In genomic region chr2:131542531-131542930, GRCm38 (mm10) we compare ENCODE assay signal across 11 mouse cellular contexts. TPM values are rescaled to one million over a fixed set of nuclear protein-coding genes. Genes with fewer than 3 reads are reported as not detected.
A peak's percentile ranks its signal among the peaks of the same experiment; 100 is the strongest.
DNase-seq lines count a peak whose midpoint lies in the region; ATAC-seq and TF ChIP-seq lines count a peak whose summit lies in the region.
"Had no signal": no experiment of that assay in that cellular context is flagged by ENCODE, and none has a peak within 500 bp of the region (broad histone marks: within the 10 kb centered on the region; RNA-seq: fewer than 3 reads in every experiment).

No protein-coding gene starts in this region.

- intact Hi-C loops in gastrocnemius, adult 2 months (cut with DNase I) = loop anchor here (10.0 kb wide), 1 partner anchor 402 kb away; no protein-coding TSS in a partner anchor
- intact Hi-C loops in gastrocnemius, postnatal 36 days (cut with DNase I) = loop anchor here (10.0 kb wide), 1 partner anchor 402 kb away; no protein-coding TSS in a partner anchor

- DNase-seq in gastrocnemius, adult 2 months = peak; percentile 30
- no peak for DNase-seq in gastrocnemius, postnatal 36 days
- DNase-seq in liver, embryonic 14.5 days (ENCODE audit: low read depth in 3 of 3, low spot score in 3 of 3) = no peak
- DNase-seq in liver, embryonic 11.5 days (ENCODE audit: low spot score) = no peak
- no peak for DNase-seq in ES-E14 (ENCODE audit: low read depth, low spot score)
- DNase-seq in embryo, embryonic 11 days = peak; percentile 41
- DNase-seq in c-Kit-positive CD71-positive TER-119-positive erythroid progenitor cells, embryonic 14.5 days (ENCODE audit: low spot score) = no peak
- DNase-seq in gastrocnemius, postnatal 4 days (ENCODE audit: low spot score in 2 of 2) = no peak
- DNase-seq: kidney, adult 8-10 months; thymus, adult 18-20 months had no signal

- H3K27ac ChIP-seq in gastrocnemius, adult 2 months = no peak overlapping the region
- H3K27ac ChIP-seq in liver, embryonic 14.5 days = no peak overlapping the region
- H3K27ac ChIP-seq in liver, embryonic 11.5 days (ENCODE audit: low read depth, low read length) = no peak overlapping the region
- H3K27ac ChIP-seq in ES-E14 (ENCODE audit: insufficient read depth, low read depth, low read length, poor library complexity, severe bottlenecking) = no peak overlapping the region
- H3K27ac ChIP-seq: limb, embryonic 13.5 days had no signal

- TF ChIP-seq EP300 in liver, embryonic 14.5 days (IDR thresholded peaks at IDR 0.05; ENCODE audit: low read depth) = no peak

- peaks cover 23% of the 10 kb centered on the region for H3K27me3 ChIP-seq in liver, embryonic 14.5 days (ENCODE audit: control insufficient read depth, insufficient read depth, low read length)
- H3K27me3 ChIP-seq in liver, embryonic 11.5 days (replicated peaks; ENCODE audit: control insufficient read depth, insufficient read depth, low read length) = peaks cover 23% of the 10 kb centered on the region

- ATAC-seq in liver, embryonic 14.5 days (ENCODE audit: insufficient read depth) = no peak
- ATAC-seq in liver, embryonic 11.5 days (replicated peaks; ENCODE audit: low FRiP score) = no peak

- no peak overlapping the region for H3K4me3 ChIP-seq in gastrocnemius, adult 2 months
- H3K4me3 ChIP-seq in liver, embryonic 14.5 days (ENCODE audit: insufficient read depth in 1 of 2, low read depth in 2 of 2, low read length in 2 of 2) = no peak overlapping the region
- H3K4me3 ChIP-seq in liver, embryonic 11.5 days (ENCODE audit: low read depth, low read length) = no peak overlapping the region
- H3K4me3 ChIP-seq in ES-E14 (ENCODE audit: insufficient read depth in 1 of 2, low read depth in 1 of 2, low read length in 2 of 2, poor library complexity in 1 of 2, severe bottlenecking in 1 of 2) = no peak overlapping the region
- H3K4me3 ChIP-seq: limb, embryonic 13.5 days had no signal

- no peaks in the 10 kb centered on the region for H3K9me3 ChIP-seq in liver, embryonic 14.5 days (ENCODE audit: control insufficient read depth, low read length)
- no peaks in the 10 kb centered on the region for H3K9me3 ChIP-seq in liver, embryonic 11.5 days (ENCODE audit: control insufficient read depth, low read length)
- H3K9me3 ChIP-seq in ES-E14 (ENCODE audit: control insufficient read depth, insufficient read depth, low read depth, low read length) = no peaks in the 10 kb centered on the region
- H3K9me3 ChIP-seq: limb, embryonic 13.5 days had no signal

- no peaks in the 10 kb centered on the region for H3K36me3 ChIP-seq in liver, embryonic 14.5 days (replicated peaks; ENCODE audit: control insufficient read depth, insufficient read depth, low read depth)
- H3K36me3 ChIP-seq in liver, embryonic 11.5 days (ENCODE audit: control insufficient read depth, insufficient read depth, low read length) = no peaks in the 10 kb centered on the region
- no peaks in the 10 kb centered on the region for H3K36me3 ChIP-seq in ES-E14 (ENCODE audit: control insufficient read depth, insufficient read depth, low read length, poor library complexity, severe bottlenecking)
- H3K36me3 ChIP-seq: limb, embryonic 13.5 days had no signal

- no peak overlapping the region for H3K9ac ChIP-seq in liver, embryonic 14.5 days (replicated peaks)
- no peak overlapping the region for H3K9ac ChIP-seq in liver, embryonic 11.5 days (ENCODE audit: low read depth, low read length)
- H3K9ac ChIP-seq in ES-E14 (ENCODE audit: insufficient read depth, low read depth, low read length, poor library complexity, severe bottlenecking) = no peak overlapping the region
- H3K9ac ChIP-seq: limb, embryonic 13.5 days had no signal

- TF ChIP-seq CTCF in gastrocnemius, adult 2 months (IDR thresholded peaks at IDR 0.05) = peak; percentile 34
- TF ChIP-seq CTCF in liver, embryonic 14.5 days (IDR thresholded peaks at IDR 0.05; ENCODE audit: low read depth) = peak; percentile 35

- no peak overlapping the region for H3K4me2 ChIP-seq in liver, embryonic 14.5 days (ENCODE audit: low read depth)
- H3K4me2 ChIP-seq in liver, embryonic 11.5 days = no peak overlapping the region
- H3K4me2 ChIP-seq: limb, embryonic 13.5 days had no signal

- H3K4me1 ChIP-seq in liver, embryonic 14.5 days (replicated peaks; ENCODE audit: control insufficient read depth in 2 of 2, insufficient read depth in 2 of 2, low read length in 1 of 2) = 0 out of 4 replicates have a peak, but pooled peaks cover 0 to 2% of the 10 kb centered on the region in 2 experiments
- no peaks in the 10 kb centered on the region; the same call in 1 of the 2 replicates for H3K4me1 ChIP-seq in liver, embryonic 11.5 days (replicated peaks; ENCODE audit: control insufficient read depth, insufficient read depth, low read length)
- peaks cover 0 to 2% of the 10 kb centered on the region in 2 experiments; a peak in 2 of 4 replicates for H3K4me1 ChIP-seq in ES-E14 (ENCODE audit: control insufficient read depth in 2 of 2, insufficient read depth in 2 of 2, low read length in 2 of 2, poor library complexity in 1 of 2)

- 26% methylated on average over 6 of the region's 6 CpGs for WGBS in liver, embryonic 14.5 days (ENCODE audit: insufficient replicate concordance)
- WGBS in liver, embryonic 11.5 days = 28% methylated on average over 6 of the region's 6 CpGs

- in situ Hi-C loops in ES-E14 (cut with MboI; ENCODE audit: low sequenced_read_pairs in 2 of 2, unreplicated experiment in 2 of 2) = loop anchor here (10.0 kb wide), 2 partner anchors 262 to 272 kb away; no protein-coding TSS in a partner anchor

TF ChIP-seq in ES-E14, 5 proteins besides CTCF, POLR2A, EP300 and RAD21:
- TF ChIP-seq MAFK (IDR thresholded peaks at IDR 0.05; ENCODE audit: insufficient read depth, low read depth, low read length) = no peak
- no peak for TF ChIP-seq HCFC1 (IDR thresholded peaks at IDR 0.05; ENCODE audit: borderline replicate concordance, insufficient read depth, low read length)
- no peak for TF ChIP-seq ZC3H11A (IDR thresholded peaks at IDR 0.05; ENCODE audit: borderline replicate concordance, low read depth, low read length)
- 0 out of 2 replicates have a peak, but pooled peaks have one; percentile 26 for TF ChIP-seq CHD2 (IDR thresholded peaks at IDR 0.05; ENCODE audit: low read depth, low read length)
- no peak for TF ChIP-seq ZNF384 (IDR thresholded peaks at IDR 0.05; ENCODE audit: low read depth, low read length)

RNA-seq across cellular contexts. Expression of gene Adra1d, which starts 19.6 kb away (rescaled TPM):
- under 1 TPM; 0.54 to 0.73 TPM for total RNA-seq in gastrocnemius, adult 2 months (2021)
- total RNA-seq in gastrocnemius, postnatal 36 days (2021) = under 1 TPM; 0.27 to 0.87 TPM
- 0.55 and 0.57 TPM in 2 replicates for polyA plus RNA-seq in liver, embryonic 14.5 days (2012; rRNA removed)
- polyA plus RNA-seq in liver, embryonic 14.5 days (2014; fragmentation: Nextera tagmentation; extraction: Ambion mirVana) = 0.30 and 0.63 TPM in 2 replicates
- 1.1 and 1.5 TPM in 2 replicates for polyA plus RNA-seq in liver, embryonic 11.5 days (2014; fragmentation: Nextera tagmentation; extraction: Ambion mirVana)
- 0.79 and 0.85 TPM in 2 replicates for total RNA-seq in ES-E14 (2012; rRNA removed)
- 1 to 10 TPM; 1.8 to 2.2 TPM for total RNA-seq in gastrocnemius, postnatal 4 days (2021)

RNA-seq across cellular contexts. Expression of gene Smox, which starts 51.2 kb away (rescaled TPM):
- 100 to 1,000 TPM in 1 of 2 experiments, 10 to 100 TPM in 1; 51.2 to 522 TPM for total RNA-seq in gastrocnemius, adult 2 months (2021)
- 100 to 1,000 TPM; 103 to 399 TPM for total RNA-seq in gastrocnemius, postnatal 36 days (2021)
- polyA plus RNA-seq in liver, embryonic 14.5 days (2012; rRNA removed) = 58.1 and 75.0 TPM in 2 replicates
- 70.4 and 85.8 TPM in 2 replicates for polyA plus RNA-seq in liver, embryonic 14.5 days (2014; fragmentation: Nextera tagmentation; extraction: Ambion mirVana)
- 36.3 and 44.9 TPM in 2 replicates for polyA plus RNA-seq in liver, embryonic 11.5 days (2014; fragmentation: Nextera tagmentation; extraction: Ambion mirVana)
- 12.9 and 16.1 TPM in 2 replicates for total RNA-seq in ES-E14 (2012; rRNA removed)
- total RNA-seq in gastrocnemius, postnatal 4 days (2021) = 10 to 100 TPM; 25.5 to 26.4 TPM

Comparison
In these comparisons a context has a peak if more than half of its experiments do, and no peak if none do; other contexts are left out.
1. DNase-seq: peak in gastrocnemius, adult 2 months (single experiment) and embryo, embryonic 11 days (single experiment); none in gastrocnemius, postnatal 36 days (0 of 2), liver, embryonic 14.5 days (0 of 3), liver, embryonic 11.5 days (single experiment), ES-E14 (single experiment), c-Kit-positive CD71-positive TER-119-positive erythroid progenitor cells, embryonic 14.5 days (single experiment) and gastrocnemius, postnatal 4 days (0 of 2).